Mouse (Mus musculus) liver, adult (tissue): ENCODE results near the gene Tdg.
"Not testable (repeated sequence)": the region's sequence is repeated elsewhere in the genome, so short reads cannot be mapped to it uniquely, and the experiment has no call there.

Experiments
- GATA4 ChIP-seq: IDR thresholded peaks from 2 replicates; pipeline ENCODE4 v1.6.1; 2014; ENCODE audit warnings: mild to moderate bottlenecking, low read length; ENCODE audit not compliant: insufficient replicate concordance

Gene Tdg

GRCm38 (mm10) chr10:82629586-82630255 is at the start of gene Tdg:
Tdg (plus strand) TSS chr10:82629828.
- TF ChIP-seq GATA4, result not testable (repeated sequence)

- no peak for TF ChIP-seq GATA4
Observed at GRCm38 (mm10) chr10:82622235-82622634, 7.4 kb upstream of the Tdg start.

- TF ChIP-seq GATA4, result no peak
Observed at GRCm38 (mm10) chr10:82622671-82623552, 6.7 kb upstream of the Tdg start, which contains the start of gene 1190007I07Rik. 1190007I07Rik (minus strand) TSS chr10:82623228.

DNA sequence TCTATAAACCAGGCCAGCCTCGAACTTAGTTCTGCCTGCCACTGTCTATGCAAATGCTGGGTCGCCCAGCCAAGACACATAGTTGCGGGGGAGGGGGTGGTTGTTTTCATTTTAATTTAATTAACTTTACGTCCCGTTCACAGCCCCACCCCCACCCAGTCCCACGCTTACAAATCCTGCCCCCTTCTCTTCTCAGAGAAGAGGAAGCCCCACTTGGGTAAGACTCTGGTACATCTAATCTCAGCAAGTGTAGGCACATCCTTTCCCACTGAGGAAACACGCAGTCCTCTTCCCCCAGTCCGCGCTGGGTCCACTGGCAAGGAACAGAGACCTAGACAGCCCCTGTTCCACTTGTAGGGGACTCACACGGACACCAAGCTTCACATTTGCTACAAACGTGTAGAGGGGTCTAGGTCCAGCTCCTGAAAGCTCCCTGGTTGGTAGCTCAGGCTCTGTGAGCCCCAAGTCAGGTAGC is 480 bp upstream of the Tdg start:
- TF ChIP-seq GATA4, result no peak

GRCm38 (mm10) chr10:82630497-82630896 is 869 bp downstream of the Tdg start:
- no peak for TF ChIP-seq GATA4

- TF ChIP-seq GATA4, result no peak
Observed at GRCm38 (mm10) chr10:82631133-82631532, 1.5 kb downstream of the Tdg start.

DNA sequence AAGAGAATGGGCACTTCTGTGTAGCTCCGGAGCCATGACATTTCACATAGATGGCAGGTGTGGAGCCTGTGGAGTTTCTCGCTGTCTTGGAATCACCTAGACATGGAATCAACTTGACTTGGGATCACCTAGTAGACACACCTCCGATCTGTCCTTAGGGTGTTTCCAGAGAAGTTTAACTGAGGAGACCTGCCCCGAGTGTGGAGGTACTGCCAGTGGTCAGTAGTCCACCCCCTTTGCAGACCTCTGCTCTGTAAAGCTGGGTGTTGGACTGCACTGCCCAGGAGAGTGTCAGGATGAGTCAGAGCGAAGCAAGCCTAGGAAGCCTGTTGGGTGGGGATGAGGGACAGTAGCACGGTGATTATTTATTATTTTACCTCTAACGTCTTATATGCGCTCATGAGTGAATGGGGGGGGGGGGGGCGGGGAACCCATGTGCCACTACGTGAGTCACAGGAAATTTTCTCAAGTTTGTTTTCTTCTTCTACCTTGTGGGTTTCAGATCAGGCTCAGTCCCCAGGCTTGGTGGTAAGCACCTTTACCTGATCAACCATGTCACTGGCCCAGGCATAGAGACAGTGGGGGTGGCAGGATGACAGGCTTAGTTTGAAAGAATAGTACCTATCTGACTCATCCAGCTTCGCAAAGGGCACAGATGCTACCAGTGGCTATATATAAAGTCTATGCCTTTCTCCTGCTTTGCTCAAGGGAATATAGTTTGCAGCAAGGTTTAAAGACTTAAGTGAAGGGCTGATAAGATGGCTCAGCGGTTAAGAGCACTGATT is 3.1 kb downstream of the Tdg start:
- TF ChIP-seq GATA4, result no peak

- TF ChIP-seq GATA4, result no peak
Observed at GRCm38 (mm10) chr10:82634348-82634747, 4.7 kb downstream of the Tdg start.

- no peak for TF ChIP-seq GATA4
Observed at GRCm38 (mm10) chr10:82636321-82636720, 6.7 kb downstream of the Tdg start.

GRCm38 (mm10) chr10:82639032-82639698 is 9.5 kb downstream of the Tdg start:
- no peak for TF ChIP-seq GATA4

DNA sequence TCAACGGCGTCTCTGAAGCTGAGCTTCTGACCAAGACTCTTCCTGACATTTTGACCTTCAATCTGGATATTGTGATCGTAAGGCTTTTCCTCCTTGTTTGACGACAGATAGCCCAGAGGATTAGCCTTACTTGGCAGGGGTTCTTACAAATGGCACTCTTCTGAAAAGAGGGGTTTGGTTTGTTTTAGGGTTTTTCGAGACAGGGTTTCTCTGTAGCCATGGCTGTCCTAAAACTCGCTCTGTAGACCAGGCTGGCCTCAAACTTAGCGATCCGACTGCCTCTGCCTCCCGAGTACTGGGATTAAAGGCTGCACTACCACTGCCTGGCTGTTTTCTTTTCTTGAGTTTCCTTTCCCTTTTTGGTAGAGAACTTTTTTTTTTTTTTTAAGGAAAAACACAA is 11.9 kb downstream of the Tdg start:
- no peak for TF ChIP-seq GATA4

DNA sequence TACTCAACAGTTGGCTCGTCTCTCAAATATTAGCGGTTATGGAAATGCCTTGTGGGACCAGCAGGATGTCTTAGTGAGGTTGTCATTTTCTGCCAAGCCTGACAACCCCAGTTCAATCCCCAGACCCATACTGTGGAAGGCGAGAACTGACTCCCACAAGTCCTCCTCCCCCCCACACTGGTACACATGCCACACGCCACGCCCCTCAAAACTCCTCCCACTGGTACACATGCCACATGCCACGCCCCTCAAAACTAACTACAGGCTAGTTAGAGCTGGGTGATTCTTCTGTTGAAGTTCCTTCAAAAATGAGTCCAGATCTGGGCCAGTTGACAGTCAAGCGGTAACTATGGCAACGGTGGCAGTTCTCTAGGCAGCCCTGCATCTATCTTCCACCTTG is 16.5 kb downstream of the Tdg start:
- no peak for TF ChIP-seq GATA4

- TF ChIP-seq GATA4, result no peak
Observed at GRCm38 (mm10) chr10:82647205-82647811, 17.7 kb downstream of the Tdg start.

DNA sequence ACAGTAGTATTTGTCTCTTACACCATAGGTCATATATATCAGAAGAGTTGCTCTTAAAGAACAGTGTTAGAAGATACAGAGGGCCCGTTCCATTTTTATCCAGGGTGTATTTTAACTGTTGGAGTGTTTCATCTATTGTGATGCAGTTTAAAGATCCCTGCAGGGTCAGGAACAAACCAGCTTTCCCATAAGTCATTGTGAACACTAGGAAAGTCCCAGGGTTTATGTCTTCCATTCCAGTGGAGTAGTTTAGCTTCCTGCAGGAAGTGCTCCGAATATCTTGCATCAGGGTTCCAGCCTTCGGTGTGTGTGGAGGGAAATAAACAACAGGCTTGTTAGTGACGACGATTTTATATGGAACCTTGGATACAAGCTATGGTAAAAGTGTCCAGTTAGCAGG is 21.6 kb downstream of the Tdg start:
- no peak for TF ChIP-seq GATA4
